Mouse (Mus musculus): ENCODE measurements around the gene Hsd17b12.

Gene Hsd17b12

DNA sequence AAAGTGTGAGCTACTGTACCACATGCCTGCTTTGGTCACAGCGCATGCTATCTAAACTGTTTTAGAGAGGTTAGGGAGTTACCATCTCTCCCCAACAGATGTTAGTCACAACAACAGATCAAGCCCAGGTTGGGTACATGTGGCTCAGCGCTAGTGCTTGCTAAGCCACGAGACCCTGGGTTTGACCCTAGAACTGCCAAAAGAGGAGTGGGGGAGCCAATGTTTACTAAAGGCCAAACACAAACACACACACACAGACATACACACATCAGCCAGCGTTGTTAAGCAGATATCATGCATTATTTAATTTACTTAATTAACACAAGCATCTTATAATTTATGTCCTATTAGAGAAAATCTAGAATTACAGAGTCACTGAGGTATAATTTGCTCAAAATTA is 155.8 kb downstream of the Hsd17b12 start:
- no peak for DNase-seq

- peak; percentile 27 for DNase-seq
These were observed 156.4 kb downstream of the Hsd17b12 start for GRCm38 (mm10) chr2:94001411-94001810.

- DNase-seq = no peak
These were observed 161.5 kb downstream of the Hsd17b12 start, which contains the start of gene Gm27027 for GRCm38 (mm10) chr2:93996254-93996653. Gene Gm27027, minus strand, starts transcription at chr2:93996354.

DNA sequence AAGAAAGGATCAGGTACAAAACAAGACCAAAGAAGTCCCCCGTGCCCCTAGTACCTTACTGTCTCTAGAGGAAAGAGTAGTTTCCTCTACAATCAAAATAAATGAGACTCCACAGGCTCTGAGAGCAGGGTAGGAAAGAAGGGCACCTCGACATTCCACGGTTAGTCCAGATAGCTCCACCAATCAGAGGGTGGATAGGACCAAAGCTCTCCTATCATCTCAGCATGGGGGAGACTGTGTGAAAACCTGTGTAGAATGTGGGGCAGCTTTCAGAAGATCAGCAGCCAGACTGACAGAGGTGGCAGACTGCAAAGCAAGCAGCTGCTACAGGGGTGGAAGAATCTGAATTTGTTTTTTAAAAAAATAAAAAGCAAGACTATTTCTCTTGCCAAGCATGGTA is 165.0 kb downstream of the Hsd17b12 start:
- no peak for DNase-seq

GRCm38 (mm10) chr2:93992259-93992658 is 165.5 kb downstream of the Hsd17b12 start:
- peak; percentile 49 for DNase-seq

- no peak for DNase-seq
These were observed 166.4 kb downstream of the Hsd17b12 start for GRCm38 (mm10) chr2:93991336-93991735.

DNA sequence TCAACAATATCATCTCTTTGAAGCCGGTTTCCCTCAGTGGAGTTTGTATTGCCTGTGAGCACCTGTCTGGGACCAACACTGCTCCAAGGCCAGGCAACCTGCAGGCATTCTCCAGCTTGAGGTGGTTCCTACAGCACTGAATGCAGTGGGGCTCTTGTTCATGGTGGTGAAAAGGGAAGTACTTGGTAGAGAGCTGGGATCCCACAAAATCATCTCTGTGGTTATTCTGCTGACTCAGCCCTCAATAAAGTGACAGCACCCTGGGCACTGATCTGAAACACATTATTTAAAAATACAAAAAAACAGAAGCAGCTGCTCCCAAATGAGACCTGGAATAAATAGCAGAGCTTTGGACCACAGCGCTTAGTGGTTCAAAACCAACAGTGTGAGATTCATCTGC is 169.3 kb downstream of the Hsd17b12 start:
- DNase-seq = no peak

Measured in kidney, adult 11 months (tissue).